Mouse (Mus musculus) kidney, adult 18-20 months (tissue): ENCODE data around the gene Ccdc186.
A peak's percentile ranks its signal among the peaks of the same experiment; 100 is the strongest.

Source experiments
- DNase-seq: peaks from one replicate; pipeline ENCODE4 v3.0.0; 2021

Gene Ccdc186

DNA sequence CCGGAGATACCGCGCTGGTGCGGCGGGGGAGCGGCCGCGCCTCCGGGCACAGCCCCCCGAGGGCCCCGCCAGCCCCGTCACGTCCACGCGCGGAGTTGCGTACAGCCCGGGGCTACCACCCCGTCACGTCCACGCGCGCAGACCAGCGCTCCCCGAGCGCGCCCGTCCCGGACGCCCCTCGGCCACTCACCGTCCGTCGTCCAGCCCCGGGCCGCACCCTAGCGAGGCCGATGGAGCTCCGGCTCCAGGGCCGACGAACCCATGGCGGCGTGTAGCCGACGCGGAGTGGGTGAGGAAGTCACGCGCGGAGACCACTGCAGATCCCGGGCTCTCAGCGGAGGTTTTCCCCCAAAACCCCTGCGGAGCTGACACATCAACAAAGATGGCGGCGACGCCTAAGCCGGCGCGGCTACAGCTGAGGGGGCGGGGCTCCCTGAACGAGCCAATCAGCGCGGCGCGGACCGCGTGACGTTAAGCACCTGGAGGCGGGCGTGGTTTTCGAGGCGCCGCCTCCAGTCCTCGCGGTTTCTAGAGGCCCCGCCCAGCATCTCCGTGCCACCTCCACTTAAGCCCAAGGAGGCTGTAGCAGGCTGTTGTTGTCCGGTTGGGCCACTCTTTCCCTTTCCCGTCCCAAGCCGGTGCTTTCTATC, at the start of gene Ccdc186:
Gene Ccdc186, minus strand, starts transcription at position 393 of the 650 bp plus-strand sequence.
- DNase-seq = peak; percentile 96

DNA sequence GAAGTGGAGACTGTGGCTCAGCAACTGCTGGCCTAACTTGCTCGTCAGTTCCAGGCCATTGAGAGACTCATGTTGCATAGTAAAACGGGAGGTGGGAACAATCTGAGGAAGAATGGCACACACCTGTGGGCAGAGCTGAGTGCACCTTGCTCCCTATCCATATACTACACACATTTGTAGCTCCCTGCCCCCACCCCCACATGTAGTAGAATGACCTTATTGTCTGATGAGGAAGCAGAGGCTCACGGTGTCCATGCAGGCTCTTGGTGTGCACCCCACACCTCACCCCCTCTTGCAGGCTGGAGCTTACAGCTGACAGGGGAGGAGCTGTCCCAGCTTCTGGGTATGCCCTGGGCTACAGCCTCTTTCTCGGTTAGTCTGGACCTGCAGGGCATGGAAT, 45.7 kb upstream of the Ccdc186 start:
- DNase-seq = no peak

DNA sequence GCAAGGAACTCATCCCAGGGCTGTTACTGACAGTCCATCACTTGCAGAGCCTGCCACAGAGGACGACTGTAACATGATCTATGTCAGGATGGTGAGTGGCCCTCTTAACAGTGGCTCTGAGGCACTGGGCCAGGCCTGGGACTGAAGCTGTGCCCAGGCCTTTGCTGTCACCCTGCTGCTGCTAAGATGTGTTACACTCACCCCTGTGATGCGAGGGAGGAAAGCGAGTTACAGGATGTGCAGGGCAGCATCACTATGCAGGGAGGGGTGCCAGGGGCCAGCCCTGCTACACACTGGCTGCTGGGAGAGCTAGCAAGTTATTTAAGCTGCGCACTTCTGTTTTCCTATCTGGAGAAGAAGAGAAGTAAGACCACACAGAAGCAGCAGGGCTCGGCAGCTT, 34.5 kb upstream of the Ccdc186 start:
- DNase-seq = no peak

DNA sequence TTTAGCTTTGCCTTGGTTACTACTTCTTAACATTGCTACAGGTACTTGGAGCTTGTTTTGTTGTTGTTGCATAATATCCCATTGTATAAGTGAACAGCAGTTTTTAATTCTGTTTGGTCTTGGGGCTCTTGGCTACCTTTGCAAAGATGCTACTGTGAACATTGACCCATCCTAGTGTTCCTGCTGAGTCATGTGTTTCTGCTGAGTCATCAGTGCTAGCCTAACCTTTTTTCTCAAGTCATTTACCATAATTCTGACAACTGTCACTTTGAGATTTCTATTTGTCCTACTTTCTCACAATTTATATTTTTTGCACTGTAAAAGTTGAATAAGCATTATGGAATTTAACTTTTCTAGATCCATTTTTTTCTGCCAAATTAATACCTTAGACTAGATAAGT, 30.6 kb upstream of the Ccdc186 start:
- DNase-seq = no peak

DNA sequence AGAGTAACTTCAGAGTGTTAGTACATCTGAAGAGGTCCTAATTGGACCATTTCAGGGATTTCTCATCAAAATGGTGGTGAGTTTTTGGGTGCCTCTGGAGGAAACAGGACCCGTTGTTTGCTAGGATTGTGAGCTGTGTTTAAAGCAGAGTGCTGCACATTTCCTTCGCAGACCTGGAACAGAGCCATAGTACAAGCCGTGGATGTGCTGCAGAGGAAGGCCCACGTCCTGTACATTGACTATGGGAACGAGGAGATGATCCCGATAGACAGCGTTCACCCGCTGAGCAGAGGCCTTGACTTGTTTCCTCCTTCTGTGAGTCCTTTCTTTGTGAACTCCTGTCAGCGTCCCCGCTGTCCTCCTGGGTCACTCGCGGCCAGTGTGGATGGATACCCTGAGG, 21.0 kb upstream of the Ccdc186 start:
- no peak for DNase-seq

DNA sequence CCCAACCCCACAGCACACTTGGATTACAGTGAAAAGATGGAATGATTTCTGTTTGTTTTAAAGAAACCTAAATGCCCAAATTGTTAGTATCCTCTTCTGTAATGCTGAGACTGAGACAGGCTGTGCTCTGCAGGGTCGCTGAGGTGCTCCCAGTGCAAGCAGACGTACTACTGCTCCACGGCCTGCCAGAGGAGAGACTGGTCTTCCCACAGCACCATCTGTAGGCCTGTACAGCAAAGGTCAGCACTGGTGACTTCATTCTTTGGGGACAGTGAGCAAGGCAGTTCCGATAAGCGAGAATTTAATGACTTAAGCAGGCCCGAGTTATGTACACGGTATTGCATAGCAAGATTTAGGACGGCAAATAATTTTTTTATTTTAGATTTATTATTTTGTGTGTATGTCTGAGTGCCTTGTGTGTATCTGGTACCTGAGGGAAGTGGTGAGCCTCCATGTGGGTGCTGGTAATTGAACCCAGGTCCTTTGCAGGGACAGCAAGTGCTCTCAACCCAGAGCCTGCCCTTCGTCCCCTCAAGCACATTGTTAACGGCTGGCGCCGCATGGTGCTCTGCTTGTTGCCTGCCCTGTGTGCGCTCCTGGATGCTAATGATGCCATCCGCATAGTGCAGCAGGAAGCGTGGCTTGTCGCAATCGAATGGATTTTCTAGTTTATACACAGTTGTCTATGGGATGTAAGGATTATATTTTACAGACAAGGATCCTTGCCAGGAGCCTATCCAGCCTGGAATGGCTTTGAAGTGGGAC, 17.1 kb upstream of the Ccdc186 start:
- no peak for DNase-seq

DNA sequence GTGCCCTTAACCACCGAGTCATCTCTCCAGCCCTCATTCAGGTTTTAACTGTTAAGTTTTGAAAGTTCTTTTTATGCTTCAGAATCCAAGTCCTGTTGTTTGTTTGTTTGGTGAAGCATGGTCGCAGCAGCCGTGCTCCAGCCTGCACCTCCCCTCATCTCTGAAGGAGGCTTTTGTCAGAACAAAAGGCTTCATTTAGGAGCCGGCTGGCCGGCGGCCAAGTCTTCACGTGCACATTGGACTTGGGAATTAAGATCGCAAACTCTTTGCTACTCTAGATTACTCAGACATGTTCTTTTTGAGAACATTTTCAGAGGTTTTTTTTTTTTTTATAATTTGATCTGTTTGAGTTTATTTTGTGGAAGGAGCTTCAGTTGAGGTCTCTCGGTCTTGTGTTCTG, 13.3 kb upstream of the Ccdc186 start:
- DNase-seq = peak; percentile 22

DNA sequence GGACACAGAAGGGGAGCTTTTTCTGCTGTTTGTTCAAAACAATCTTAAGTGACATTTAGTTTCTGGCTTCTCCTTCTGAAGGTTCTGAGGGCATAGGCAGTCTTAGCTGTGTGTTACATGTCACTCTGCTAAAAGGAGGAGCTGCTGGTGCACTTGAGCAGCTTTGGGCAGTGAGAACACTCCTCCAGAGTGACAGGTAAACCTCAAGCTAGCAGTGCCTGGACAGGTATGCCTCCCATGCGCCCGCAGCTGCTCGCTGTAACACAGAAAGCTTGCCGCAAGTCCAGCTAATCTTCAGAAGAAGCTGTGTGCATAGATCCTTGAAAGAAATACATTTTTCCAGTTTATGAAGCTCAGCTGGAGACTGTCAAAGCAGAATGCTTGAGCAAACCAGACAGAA, 8.2 kb upstream of the Ccdc186 start:
- DNase-seq = no peak

DNA sequence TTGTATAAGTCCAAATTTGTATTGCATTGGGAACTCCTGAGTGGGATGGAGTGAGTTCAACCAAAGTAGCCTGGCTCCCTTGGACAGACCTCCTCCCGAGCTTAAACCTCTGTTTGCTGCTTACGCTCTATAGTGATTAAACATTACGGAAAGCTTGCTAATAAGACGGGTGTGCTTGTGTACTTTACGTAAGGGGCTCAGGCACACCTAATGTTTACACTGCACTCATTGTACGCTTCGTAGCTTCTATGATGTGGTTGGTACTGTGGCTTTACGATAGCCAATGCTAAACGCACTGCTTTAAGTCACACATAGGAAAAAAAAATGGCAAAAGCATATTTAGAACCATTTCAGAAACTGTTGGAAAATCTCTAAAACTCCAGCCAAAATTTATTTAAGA, 7.3 kb upstream of the Ccdc186 start:
- no peak for DNase-seq

DNA sequence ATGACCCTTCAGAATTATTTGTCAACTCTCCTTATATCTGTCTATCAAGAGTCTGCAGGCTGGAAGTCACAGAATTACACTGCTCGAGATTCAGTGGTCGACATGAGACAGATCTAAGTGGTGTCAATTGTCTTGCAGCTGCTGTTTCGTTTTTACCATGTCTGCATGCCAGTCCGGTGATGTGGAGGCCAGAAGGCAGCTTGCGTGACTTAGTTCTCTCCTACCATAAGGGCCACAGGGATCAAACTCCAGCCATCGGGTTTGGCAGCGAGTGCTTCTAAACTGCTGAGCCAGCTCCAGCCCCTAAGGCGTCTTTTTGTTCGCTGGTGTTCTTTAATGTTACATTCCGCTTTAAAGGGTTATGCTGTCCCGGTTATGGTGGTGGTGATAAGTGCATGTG, 6.3 kb upstream of the Ccdc186 start:
- peak; percentile 38 for DNase-seq

DNA sequence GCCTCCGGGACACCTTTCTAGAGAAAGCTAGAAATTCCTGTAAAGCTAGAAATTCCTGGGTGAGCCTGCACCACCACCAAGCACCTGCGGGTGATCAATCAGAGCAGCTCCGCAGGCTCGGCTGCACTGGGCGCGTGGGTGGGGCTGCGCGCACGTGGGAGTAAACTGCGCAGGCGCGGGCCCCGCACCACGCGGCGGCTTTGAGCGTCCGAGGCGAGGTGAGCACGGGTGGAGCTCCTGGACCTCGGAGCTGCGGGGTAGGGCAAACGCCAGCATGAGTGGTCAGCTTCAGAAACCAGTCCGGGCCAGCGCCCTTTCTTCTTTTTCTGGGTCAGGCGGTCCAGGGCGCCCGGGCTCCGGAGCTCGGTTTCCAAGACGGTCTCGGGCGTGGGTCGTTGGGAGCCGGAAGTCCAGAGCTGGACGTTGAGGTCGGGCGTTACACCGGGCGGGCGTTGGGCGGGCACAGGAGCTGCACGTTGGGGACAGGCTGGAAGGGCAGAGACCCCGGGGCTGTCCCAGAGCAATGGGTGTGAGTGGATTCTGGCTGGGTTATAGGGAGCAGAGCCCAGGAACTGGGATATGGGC, 4.1 kb upstream of the Ccdc186 start, which contains the start of gene Tdrd1:
Gene Tdrd1, plus strand, starts transcription at position 163 of the 585 bp plus-strand sequence.
- DNase-seq = no peak

DNA sequence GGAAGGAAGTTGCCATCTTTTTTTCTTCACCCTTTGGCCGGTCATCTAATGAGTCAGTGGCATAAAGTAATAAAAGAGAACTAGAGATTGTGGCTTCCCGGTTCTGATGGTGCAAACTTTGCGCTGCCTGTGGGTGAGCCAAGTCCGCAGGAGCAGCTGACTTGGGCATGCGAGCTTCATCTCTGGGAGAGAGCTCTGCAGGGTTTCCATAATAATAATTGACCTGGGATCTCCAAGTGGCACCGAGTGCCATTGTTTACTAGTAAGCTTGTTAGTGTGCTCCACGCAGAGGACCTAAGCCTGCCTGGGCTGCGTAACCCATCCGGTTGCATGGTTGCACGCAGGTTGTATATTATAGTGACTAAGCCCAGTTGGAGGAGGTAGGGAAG, 452 bp upstream of the Ccdc186 start:
- no peak for DNase-seq

DNA sequence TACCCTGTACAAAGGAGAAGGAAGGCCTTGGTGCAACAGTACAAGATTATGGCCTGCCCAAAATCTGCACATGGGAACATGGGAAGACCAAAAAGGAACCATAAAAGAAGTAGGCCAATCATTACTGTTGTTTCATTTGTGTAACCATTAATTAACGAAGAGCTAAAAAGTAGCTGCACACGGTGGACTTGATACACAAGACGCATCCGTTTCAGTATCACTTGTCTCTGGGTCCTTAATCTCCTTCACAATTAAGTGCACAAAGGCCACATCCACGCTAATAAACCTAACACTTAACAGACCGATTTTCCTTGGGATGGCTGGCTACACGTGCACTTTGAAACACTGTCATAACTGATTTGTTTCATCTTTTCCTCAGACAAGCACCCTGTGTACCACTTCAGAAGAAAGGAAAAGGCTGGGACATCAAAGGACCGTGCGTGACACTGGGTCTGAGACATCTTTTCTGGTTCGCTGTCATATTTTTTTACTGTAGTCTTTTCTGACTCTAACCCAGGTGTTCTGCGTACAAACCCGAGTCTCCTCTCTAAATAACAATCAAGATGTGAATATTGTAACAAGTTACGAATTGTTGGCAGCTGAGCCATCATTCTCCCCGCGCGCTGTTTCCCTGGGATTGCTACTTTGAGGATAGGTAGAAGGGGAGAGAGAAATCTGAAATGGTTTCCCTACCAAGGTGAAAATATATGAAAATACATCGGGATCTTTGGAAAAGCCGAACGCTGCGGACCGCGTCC, 771 bp downstream of the Ccdc186 start:
- no peak for DNase-seq

DNA sequence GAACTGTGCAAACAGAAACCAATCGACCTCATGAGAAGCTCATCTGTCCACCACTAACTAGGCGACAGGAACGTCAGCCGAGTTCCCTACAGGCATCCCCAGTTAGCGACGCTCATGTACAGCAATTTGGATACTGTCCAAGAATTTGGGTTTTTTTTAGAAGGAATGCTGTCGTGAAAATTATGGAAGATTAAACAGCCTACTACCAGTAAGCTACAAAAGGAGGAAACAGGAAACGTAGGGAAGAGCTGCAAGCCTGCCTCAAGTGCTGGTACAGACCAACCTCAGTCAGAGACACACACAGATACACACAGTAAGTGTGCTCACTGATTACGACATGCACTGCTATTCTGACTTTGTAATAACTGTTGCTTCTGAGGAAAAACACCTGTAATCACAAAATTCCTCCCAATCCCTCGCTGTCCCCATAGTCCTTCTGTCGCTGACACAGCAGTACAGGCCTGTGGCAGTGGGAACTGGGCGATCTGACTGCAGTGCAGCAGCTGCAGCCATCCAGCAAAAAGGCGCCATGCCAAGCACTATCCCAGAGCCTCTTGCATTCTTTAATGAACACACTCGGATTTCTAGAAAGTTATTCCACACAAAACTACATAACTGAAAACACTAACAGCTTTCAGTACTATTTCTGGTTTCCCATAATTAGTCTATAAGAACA, 4.0 kb downstream of the Ccdc186 start:
- DNase-seq = peak; percentile 20

DNA sequence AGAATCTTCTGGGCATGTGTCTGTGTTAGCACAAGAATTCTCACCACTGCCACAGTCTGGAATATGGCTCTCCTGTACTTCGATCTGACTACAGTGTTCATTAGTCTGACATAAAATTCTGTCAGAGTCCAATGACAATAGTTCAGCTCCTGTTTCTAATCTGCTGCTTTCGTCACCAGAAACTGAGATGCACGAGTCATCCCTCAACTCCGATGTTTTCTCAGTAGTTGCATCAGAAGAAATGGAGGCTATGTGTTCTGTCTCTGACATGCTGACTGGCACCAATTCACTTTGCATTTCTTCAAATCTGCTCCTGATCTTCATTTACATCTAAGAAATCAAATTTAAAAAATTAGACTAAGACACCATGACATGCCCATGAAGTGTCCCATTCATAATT, 8.6 kb downstream of the Ccdc186 start:
- DNase-seq = no peak

DNA sequence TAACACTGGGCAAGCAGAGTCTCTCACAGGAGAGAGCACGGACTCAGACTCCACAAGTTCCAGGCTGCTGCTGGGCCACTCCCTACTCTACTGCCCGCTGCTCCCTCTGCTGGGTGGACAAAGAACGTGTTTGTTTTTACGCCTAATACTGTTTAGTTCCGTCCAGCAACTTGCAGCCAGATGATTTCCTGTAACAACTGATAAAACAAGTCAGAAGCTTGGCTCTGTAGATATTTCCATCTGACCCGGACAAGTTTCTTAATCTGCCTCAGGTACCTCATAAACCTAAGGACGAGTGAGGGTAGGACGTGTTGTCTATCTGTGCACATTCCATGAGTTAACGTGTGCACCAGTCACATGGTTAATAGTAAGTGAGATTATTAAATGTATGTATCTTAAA, 10.4 kb downstream of the Ccdc186 start:
- DNase-seq = peak; percentile 63

DNA sequence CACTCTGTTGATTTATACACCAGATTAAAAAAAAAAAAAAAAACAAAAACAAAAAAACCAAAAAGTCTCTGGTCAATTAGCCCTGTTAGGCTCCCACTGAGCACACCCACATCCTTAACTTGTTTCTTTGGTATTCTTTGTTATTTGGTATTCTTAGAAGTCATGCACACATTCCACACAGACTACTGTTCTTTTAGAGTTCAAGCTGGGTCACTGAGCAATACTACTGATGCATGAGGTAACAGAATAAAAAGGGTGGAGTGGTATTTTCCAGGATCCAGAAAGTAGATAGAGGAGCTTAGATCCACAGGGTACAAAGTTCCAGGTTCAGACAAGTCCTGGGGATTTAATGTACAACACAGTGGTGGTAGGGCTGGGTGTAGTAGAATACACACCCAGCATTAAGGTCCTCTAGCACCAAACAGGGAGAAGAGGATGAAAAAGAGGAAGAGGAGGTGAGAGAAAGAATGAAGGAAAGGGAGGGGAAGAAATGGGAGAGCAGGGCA, 11.3 kb downstream of the Ccdc186 start:
- no peak for DNase-seq

DNA sequence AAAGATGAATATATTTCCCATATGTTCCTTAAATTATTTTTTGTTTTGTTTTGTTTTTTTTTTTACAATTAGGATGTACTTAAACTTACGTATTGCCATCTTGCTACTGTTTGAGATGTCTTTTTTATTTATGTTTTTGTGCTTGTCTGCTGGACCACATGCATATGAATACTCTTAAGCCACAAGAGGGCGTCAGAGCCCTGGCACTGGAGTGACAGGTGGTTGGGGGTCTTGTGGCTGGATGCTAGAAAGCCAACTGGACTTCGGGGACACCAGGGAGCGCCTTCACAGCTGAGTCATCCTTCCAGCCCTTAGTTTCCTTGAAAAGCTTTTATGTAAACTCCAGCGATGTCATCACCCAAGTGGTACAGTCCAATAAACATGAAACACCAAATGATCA, 13.2 kb downstream of the Ccdc186 start:
- no peak for DNase-seq

DNA sequence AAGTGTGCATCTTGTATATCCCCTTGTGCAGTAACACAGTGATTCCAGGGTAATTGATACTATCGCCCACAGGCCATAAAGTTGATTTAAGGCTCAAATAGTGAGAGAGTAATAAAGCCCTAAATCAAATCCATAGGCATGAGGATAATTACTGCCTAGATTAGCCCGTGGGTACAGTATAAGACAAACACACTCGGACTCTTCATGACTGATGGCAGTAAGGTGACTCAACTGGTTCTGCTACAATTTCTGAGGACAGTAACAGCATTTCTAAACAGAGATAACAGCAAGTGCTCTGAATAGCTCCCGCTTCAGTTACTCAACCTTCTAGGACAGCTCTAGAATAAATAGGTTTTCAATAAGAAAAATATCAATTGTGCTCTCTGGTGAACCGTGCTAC, 14.9 kb downstream of the Ccdc186 start:
- no peak for DNase-seq

DNA sequence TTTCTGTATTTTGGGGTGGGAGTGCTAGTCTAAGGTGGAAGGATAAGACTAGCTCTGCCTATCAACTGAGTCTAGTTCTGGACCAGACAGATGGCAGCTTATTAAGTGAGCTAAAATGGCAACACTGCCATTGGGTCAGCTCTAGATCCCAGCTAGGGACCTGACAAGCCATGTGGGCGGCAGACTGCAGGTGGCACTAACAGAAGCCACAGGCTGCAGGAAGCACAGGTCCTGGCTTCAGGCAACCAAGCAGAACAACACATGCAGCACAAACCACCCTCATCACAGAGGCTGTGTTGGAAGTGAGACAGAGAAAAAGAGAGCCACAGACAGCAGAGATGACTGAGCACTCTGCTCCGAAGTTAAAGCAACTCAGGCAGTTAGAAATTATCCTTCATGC, 16.6 kb downstream of the Ccdc186 start:
- DNase-seq = no peak

DNA sequence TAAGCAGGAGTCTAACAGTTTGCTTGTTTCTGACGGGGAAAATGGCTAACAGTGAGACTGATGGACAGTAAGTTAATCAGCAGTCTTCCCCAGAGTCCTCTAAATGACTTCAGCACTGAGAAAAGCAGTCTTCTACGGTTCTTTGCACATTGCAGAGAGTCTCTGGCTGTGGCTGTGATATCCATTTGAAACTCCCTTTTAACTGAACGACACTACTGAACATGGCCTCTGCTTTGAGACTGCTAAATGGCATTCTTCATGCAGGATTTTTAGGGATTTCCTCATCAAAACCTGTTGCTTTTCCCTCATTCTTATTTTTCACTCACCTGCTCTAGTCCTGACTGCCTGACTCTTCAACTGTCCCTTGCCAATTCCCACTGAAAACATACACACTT, 19.6 kb downstream of the Ccdc186 start:
- DNase-seq = no peak

DNA sequence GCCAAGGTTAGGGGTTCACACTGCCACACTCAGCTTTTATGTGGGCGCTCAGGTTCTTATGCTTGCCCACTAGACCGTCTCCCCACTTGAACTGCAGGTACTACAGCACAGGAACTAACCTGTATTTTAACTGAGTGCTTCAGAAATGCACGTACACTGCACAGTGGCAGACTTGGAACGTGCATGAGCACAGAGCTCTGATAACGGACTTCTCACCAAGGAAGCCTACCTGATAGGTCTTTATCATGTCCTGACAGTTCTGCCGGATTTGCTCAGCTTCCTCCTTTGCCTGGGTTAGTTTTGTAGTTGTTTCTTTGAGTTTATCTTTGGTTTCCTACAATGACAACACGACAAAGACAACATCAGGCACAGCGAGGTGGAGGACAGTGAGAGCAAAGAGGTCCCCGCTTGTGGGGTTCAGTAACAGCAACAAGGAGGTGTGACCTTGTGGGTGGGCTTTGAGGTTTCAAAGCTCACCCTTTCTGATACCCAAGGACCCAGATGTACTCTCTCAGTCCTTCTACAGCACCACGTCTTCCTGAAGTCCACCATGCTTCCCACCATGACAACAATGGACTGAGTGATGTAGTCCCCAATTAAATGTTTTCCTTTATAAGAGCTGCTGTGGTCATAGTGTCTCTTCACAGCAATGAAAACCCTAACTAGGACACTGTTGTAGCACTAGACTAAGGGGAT, 20.2 kb downstream of the Ccdc186 start:
- no peak for DNase-seq
